Mouse (Mus musculus) liver, adult 2 months (tissue): Measurements from ENCODE around the gene Pde4a. TPM values are rescaled to one million over a fixed set of nuclear protein-coding genes. Genes with fewer than 3 reads are reported as not detected.
A peak's percentile ranks its signal among the peaks of the same experiment; 100 is the strongest.

Experiments
- DNase-seq: peaks from one replicate; pipeline ENCODE4 v3.0.0-alpha.2; 2011; ENCODE audit warnings: low read depth, low spot score; ENCODE audit errors: extremely low read depth
- H3K27ac ChIP-seq: fragments of 200-500 bp; replicated peaks from 2 replicates; pipeline ENCODE4 v1.5.1; 2012; ENCODE audit warnings: low read depth, mild to moderate bottlenecking, control low read depth, inconsistent platforms, low read length; ENCODE audit not compliant: insufficient read depth
- H3K27me3 ChIP-seq: fragments of 200-500 bp; 2 replicates; pipeline ENCODE4 v1.6.1; 2012; ENCODE audit warnings: mild to moderate bottlenecking, moderate library complexity, low read length, inconsistent platforms; ENCODE audit not compliant: control insufficient read depth, insufficient read depth
- H3K36me3 ChIP-seq: fragments of 200-500 bp; 2 replicates; pipeline ENCODE4 v1.6.1; 2012; ENCODE audit warnings: low read length, inconsistent platforms; ENCODE audit not compliant: control insufficient read depth, insufficient read depth
- H3K4me1 ChIP-seq: fragments of 200-500 bp; 2 replicates; pipeline ENCODE4 v1.6.1; 2011; ENCODE audit warnings: low read length; ENCODE audit not compliant: control insufficient read depth, insufficient read depth
- H3K4me3 ChIP-seq: fragments of 200-500 bp; 2 replicates; pipeline ENCODE4 v1.5.1; 2011; ENCODE audit warnings: low read depth, mild to moderate bottlenecking, control low read depth, low read length, moderate library complexity; ENCODE audit not compliant: insufficient read depth
- H3K79me2 ChIP-seq: fragments of 200-500 bp; 2 replicates; pipeline ENCODE4 v1.6.1; 2012; ENCODE audit warnings: inconsistent platforms, mild to moderate bottlenecking, low read length, moderate library complexity; ENCODE audit not compliant: control insufficient read depth, insufficient read depth
- H3K9ac ChIP-seq: fragments of 200-500 bp; 2 replicates; pipeline ENCODE4 v1.6.1; 2012; ENCODE audit warnings: low read depth, mild to moderate bottlenecking, control low read depth, inconsistent platforms, low read length
- CTCF ChIP-seq: fragments of 200-500 bp; IDR thresholded peaks from 2 replicates; pipeline ENCODE4 v1.5.1; 2011; ENCODE audit warnings: low read depth, low read length, control low read depth
- POLR2A ChIP-seq: fragments of 200-500 bp; IDR thresholded peaks from 2 replicates; pipeline ENCODE4 v1.6.1; 2011; ENCODE audit warnings: low read length, control low read depth; ENCODE audit not compliant: insufficient read depth; ENCODE audit errors: extremely low read depth
- WGBS: fragments of 180-500 bp; shearing (Covaris S2); methylation state at CpG from one replicate; pipeline ENCODE4 v1.1.7; 2018; 5-methylcytosine and 5-hydroxymethylcytosine counted together
- polyA plus RNA-seq: library from polyadenylated mRNA; depleted of rRNA; stranded (reverse); fragments of >200 nt; gene quantifications from 2 replicates; pipeline ENCODE4 v1.2.3, GENCODE M21; 2012
- total RNA-seq: library from RNA; depleted of rRNA; stranded (reverse); fragments of >200 nt; gene quantifications from 2 replicates; pipeline ENCODE4 v1.2.3, GENCODE M21; 2014

Pde4a gene
- total and polyA plus RNA-seq, 2 experiments: 1.0 to 3.5 TPM

DNA sequence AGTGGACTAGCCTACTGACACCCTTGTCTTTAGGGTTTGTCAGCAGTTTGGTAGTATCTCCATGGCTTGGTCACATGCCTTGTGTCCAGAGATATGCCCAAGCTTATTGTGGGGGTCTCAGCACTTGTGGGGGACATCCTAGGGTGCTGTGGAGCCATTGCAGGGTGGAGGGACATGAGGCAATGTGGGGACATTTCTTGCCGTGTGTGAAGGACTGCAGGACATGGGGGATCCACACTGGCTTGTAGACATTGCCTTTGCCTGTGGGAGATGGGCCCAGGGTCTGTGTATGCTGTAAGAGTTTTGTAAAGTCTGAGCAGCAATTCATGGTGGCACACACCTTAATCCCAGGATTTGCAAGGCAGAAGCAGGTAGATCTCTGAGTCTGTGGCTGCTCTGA lies 15.3 kb downstream of the Pde4a start:
- no peak overlapping the region for H3K9ac ChIP-seq
- 82% methylated on average over 1 of the region's 1 CpGs for WGBS
- H3K79me2 ChIP-seq: no peaks in the 10 kb centered on the region
- no peak for DNase-seq
- H3K4me3 ChIP-seq: no peak overlapping the region
- peaks cover 9% of the 10 kb centered on the region for H3K4me1 ChIP-seq
- TF ChIP-seq CTCF (no peak), POLR2A (no peak)
- H3K27me3 ChIP-seq: no peaks in the 10 kb centered on the region
- no peak overlapping the region for H3K27ac ChIP-seq
- no peaks in the 10 kb centered on the region for H3K36me3 ChIP-seq

DNA sequence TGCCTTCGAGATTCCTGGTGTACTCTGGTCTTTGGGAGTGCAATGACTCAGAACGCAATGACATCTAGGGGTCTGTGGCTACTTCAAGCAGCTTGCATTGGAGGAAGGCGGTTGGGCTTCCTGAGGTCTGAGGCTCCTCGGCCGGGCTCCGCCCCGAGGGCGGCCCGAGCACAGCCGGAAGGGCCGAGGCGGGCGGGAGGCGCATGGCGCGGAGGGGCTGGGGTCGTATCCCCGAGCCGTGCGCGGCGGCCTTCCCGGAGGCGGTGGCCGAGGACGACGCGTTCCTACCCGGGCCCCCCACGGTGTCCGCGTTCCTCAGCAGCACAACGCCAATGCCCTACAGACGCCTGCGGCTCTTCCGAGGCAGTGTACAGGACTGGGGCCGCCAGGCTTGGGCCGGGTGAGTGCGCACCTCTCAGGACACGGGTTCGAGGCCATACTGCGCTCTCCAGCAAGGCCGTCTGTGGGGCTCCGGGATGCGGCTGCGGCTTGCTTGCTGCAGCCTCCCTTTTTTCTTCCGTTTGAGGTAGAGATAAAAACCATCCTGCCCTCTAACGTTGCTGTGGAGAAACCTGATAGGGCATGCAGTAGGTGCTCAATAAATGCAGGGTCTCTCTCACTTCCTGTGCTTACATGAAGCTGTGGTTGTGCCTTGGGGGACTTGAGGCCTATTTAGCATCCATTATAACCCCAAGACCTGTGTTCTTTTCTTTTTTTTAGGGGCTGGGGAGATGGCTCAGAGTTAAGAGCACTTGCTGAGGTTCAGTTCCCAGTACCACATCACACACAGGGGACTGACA lies 16.1 kb downstream of the Pde4a start:
- 25% methylated on average over 48 of the region's 48 CpGs for WGBS
- no peaks in the 10 kb centered on the region for H3K36me3 ChIP-seq
- peak overlapping the region; percentile 62 for H3K4me3 ChIP-seq
- H3K27ac ChIP-seq: no peak overlapping the region
- no peak for DNase-seq
- H3K79me2 ChIP-seq: no peaks in the 10 kb centered on the region
- peak overlapping the region; percentile 67 for H3K9ac ChIP-seq
- TF ChIP-seq POLR2A (no peak), CTCF (no peak)
- no peaks in the 10 kb centered on the region for H3K27me3 ChIP-seq
- H3K4me1 ChIP-seq: peaks cover 9% of the 10 kb centered on the region

DNA sequence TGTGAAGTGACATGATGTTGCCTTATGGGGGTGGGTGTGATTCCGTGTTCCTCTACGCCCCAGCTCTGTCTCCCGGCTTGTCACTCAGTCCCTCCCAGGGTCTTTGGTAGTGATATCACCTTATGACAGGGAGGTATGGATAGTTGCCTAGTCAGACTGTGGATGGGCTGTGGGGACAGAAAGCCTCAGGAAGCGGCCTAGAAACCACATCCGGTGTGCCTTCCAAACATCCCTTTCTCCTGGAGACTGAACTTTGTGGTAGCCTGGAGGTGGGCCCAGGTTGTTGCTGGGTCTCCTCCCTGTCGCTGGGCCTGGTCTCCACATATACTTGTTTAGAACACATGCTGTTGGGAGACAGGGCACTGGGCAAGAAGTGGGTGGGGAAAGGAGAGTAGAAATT lies 17.9 kb downstream of the Pde4a start:
- H3K4me1 ChIP-seq: peaks cover 9% of the 10 kb centered on the region

DNA sequence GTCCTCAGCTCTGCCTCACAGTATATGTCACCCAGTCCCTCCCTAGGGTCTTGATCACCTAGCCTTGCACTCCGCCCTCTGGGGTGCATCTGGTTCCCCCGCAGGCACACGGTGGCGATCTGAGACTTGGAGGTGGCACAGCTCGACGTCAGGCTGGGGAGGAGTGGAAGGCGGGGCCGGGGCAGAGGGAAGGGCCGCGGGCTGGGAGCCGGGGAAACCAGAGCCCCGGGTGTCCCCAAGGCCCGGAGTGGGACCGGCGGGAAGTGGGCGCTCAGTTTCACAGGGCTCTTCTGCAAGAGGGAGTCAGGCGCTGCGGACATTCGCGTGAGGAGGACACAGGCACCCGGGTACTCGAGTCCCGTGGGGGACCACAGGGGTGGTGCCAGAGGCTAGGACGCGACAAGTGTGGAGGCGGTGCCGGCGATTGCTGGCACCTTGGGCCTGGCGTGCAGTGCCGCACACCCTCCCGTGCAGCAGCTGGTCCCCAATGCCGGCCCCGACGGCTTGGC lies 18.4 kb downstream of the Pde4a start:
- DNase-seq: peak; percentile 44
- Histone ChIP-seq H3K36me3 (no peaks in the 10 kb centered on the region), H3K27me3 (no peaks in the 10 kb centered on the region), H3K79me2 (no peaks in the 10 kb centered on the region), H3K4me3 (peak overlapping the region; percentile 76), H3K27ac (peak overlapping the region; percentile 33; the same call in 1 of the 2 replicates), H3K9ac (peak overlapping the region; percentile 69), H3K4me1 (peaks cover 9% of the 10 kb centered on the region)
- WGBS: 9% methylated on average over 34 of the region's 34 CpGs
- no peak for TF ChIP-seq POLR2A
- peak; percentile 50 for TF ChIP-seq CTCF

More for the DNA sequence above, 17.9 kb downstream of the Pde4a start:
- no peaks in the 10 kb centered on the region for H3K36me3 ChIP-seq
- no peak for DNase-seq
- no peak for TF ChIP-seq CTCF
- H3K4me3 ChIP-seq: no peak overlapping the region
- 74% methylated on average over 6 of the region's 6 CpGs for WGBS
- H3K9ac ChIP-seq: no peak overlapping the region
- no peak overlapping the region for H3K27ac ChIP-seq
- no peaks in the 10 kb centered on the region for H3K27me3 ChIP-seq
- H3K79me2 ChIP-seq: no peaks in the 10 kb centered on the region

DNA sequence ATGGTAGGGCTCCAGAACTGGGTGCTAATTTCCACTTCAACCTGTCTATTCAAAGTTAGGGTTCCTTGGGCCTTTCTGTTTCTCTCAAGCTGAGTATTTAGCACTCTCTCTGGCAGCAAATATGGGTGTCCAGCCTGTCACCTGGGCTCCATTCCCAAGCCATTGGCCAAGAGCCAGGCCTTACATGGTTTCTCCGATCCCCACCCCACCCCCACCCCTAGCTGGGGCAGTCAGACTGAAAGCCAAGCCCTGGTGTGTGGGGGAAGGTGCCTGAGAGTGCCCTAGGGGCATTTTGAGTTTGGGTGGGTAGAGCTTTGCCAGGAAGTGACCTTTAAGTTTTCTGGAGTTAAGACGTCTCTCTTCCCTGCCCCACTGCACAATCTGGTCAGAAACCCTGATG lies 19.2 kb downstream of the Pde4a start:
- Histone ChIP-seq H3K9ac (peak overlapping the region; percentile 69; the same call in 1 of the 2 replicates), H3K36me3 (no peaks in the 10 kb centered on the region), H3K4me3 (peak overlapping the region; percentile 76; the same call in 1 of the 2 replicates), H3K27me3 (no peaks in the 10 kb centered on the region), H3K27ac (peak overlapping the region; percentile 42), H3K79me2 (no peaks in the 10 kb centered on the region), H3K4me1 (peaks cover 9% of the 10 kb centered on the region)
- DNase-seq: peak; percentile 54
- 8% methylated on average over 2 of the region's 2 CpGs for WGBS
- TF ChIP-seq POLR2A (no peak), CTCF (no peak)

DNA sequence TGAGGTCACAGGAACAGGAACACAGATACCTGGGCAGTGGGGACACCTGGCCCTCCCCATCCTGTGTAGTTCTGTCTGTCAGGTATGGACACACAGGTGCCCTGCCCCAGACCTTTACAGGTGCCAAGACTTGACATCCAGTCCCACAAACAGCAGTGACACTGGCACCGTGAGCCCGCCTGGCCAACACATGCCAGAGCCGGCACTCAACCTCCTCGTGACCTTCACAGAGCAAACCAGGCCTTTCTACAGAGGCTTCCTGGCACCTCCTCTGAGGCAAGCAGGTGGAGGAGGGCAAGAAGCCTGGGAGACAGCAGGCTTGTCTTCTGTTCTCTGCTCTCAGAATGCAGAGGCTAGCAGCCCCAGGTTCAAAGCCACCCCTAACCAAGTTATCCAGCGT lies 19.9 kb downstream of the Pde4a start:
- no peaks in the 10 kb centered on the region for H3K27me3 ChIP-seq
- no peak overlapping the region for H3K4me3 ChIP-seq
- peak; percentile 37 for DNase-seq
- H3K79me2 ChIP-seq: no peaks in the 10 kb centered on the region
- TF ChIP-seq CTCF (no peak), POLR2A (no peak)
- no peaks in the 10 kb centered on the region for H3K36me3 ChIP-seq
- WGBS: 40% methylated on average over 5 of the region's 5 CpGs
- H3K27ac ChIP-seq: 0 out of 2 replicates have a peak overlapping the region, but pooled peaks have one; percentile 4
- H3K9ac ChIP-seq: no peak overlapping the region
- H3K4me1 ChIP-seq: peaks cover 9% of the 10 kb centered on the region
